Mouse (Mus musculus) liver, embryonic 11.5 days (tissue): Measurements from ENCODE around the gene Cuedc1. TPM values are rescaled to one million over a fixed set of nuclear protein-coding genes. Genes with fewer than 3 reads are reported as not detected.
A peak's percentile ranks its signal among the peaks of the same experiment; 100 is the strongest.

ENCODE experiments used
- ATAC-seq: fragments of 200-750 bp; cut with Nextera tagmentation; replicated peaks from 2 replicates; pipeline ENCODE4 v1.8.0; 2017; ENCODE audit warnings: moderate number of reproducible peaks, mild to moderate bottlenecking, moderate TSS enrichment, moderate library complexity; ENCODE audit not compliant: low FRiP score
- DNase-seq: peaks from one replicate; pipeline ENCODE4 v3.0.0-alpha.2; 2017; ENCODE audit warnings: low spot score
- H3K27ac ChIP-seq: fragments of 300-500 bp; sonication (generic); 2 replicates; pipeline ENCODE4 v1.5.1; 2014; ENCODE audit warnings: mild to moderate bottlenecking, low read depth, low read length, control low read depth
- H3K27me3 ChIP-seq: fragments of 300-500 bp; sonication (generic); replicated peaks from 2 replicates; pipeline ENCODE4 v1.6.1; 2014; ENCODE audit warnings: low read length, mixed read lengths; ENCODE audit not compliant: control insufficient read depth, insufficient read depth
- H3K36me3 ChIP-seq: fragments of 300-500 bp; sonication (generic); 2 replicates; pipeline ENCODE4 v1.6.1; 2014; ENCODE audit warnings: mild to moderate bottlenecking, low read length, moderate library complexity, mixed read lengths; ENCODE audit not compliant: control insufficient read depth, insufficient read depth
- H3K4me1 ChIP-seq: fragments of 300-500 bp; sonication (generic); replicated peaks from 2 replicates; pipeline ENCODE4 v1.6.1; 2014; ENCODE audit warnings: low read length, mixed read lengths; ENCODE audit not compliant: control insufficient read depth, insufficient read depth
- H3K4me2 ChIP-seq: fragments of 300-500 bp; sonication (generic); 2 replicates; pipeline ENCODE4 v1.6.1; 2014; ENCODE audit warnings: mild to moderate bottlenecking, control low read depth, moderate library complexity
- H3K4me3 ChIP-seq: fragments of 300-500 bp; sonication (generic); 2 replicates; pipeline ENCODE4 v1.5.1; 2014; ENCODE audit warnings: low read depth, low read length, control low read depth
- H3K9ac ChIP-seq: fragments of 300-500 bp; sonication (generic); 2 replicates; pipeline ENCODE4 v1.6.1; 2014; ENCODE audit warnings: low read depth, low read length, control low read depth
- H3K9me3 ChIP-seq: fragments of 300-500 bp; sonication (generic); 2 replicates; pipeline ENCODE4 v1.6.1; 2016; ENCODE audit warnings: low read length, inconsistent platforms, mixed read lengths; ENCODE audit not compliant: control insufficient read depth
- WGBS: fragments of 180-500 bp; shearing (Covaris S2); extraction: QIAGEN DNeasy Blood & Tissue Kit; methylation state at CpG from one replicate; pipeline ENCODE4 v1.1.7; 2014; 5-methylcytosine and 5-hydroxymethylcytosine counted together
- polyA plus RNA-seq: library from polyadenylated mRNA; unstranded; fragments of >200 nt; fragmentation: Nextera tagmentation; extraction: Ambion mirVana; gene quantifications from 2 replicates; pipeline ENCODE4 v1.2.1, GENCODE M21; 2014

Gene Cuedc1
- polyA plus RNA-seq, 1 experiment from 2014 or later: 6.9 TPM

GRCm38 (mm10) chr11:88186078-88186946, 88.5 kb downstream of the Cuedc1 start:
- ATAC-seq (no peak), DNase-seq (no peak)
- no peak overlapping the region for H3K4me2 ChIP-seq
- H3K4me3 ChIP-seq: no peak overlapping the region
- H3K9ac ChIP-seq: no peak overlapping the region
- no peaks in the 10 kb centered on the region for H3K9me3 ChIP-seq
- H3K4me1 ChIP-seq: peaks cover 8% of the 10 kb centered on the region
- peaks cover 15% of the 10 kb centered on the region for H3K27me3 ChIP-seq
- H3K27ac ChIP-seq: no peak overlapping the region
- whole genome bisulfite sequencing: 83% methylated on average over 14 of the region's 14 CpGs
- no peaks in the 10 kb centered on the region for H3K36me3 ChIP-seq

DNA sequence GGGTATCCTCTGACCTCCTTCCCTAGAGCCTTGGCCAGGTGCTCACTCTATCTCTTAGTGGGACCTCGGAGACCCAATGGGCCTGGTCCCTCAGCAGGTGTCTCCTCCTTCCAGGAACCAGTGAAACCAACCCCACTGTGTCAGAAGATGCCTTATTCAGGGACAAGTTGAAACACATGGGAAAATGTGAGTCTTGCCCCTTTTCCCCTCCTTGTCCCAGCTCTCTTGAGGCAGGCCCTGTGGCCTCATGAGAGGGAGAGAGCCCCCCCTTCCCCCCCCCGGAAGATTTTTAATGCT, 89.0 kb downstream of the Cuedc1 start:
- 49% methylated on average over 2 of the region's 2 CpGs for WGBS
- no peak overlapping the region for H3K9ac ChIP-seq
- ATAC-seq: no peak
- H3K4me3 ChIP-seq: no peak overlapping the region
- H3K4me1 ChIP-seq: peaks cover 6% of the 10 kb centered on the region
- H3K27me3 ChIP-seq: peaks cover 21% of the 10 kb centered on the region
- H3K36me3 ChIP-seq: no peaks in the 10 kb centered on the region
- no peak overlapping the region for H3K27ac ChIP-seq
- H3K4me2 ChIP-seq: no peak overlapping the region
- no peak for DNase-seq
- H3K9me3 ChIP-seq: no peaks in the 10 kb centered on the region

- Histone ChIP-seq H3K9me3 (no peaks in the 10 kb centered on the region), H3K27me3 (peaks cover 28% of the 10 kb centered on the region), H3K4me3 (peak overlapping the region; percentile 26), H3K36me3 (no peaks in the 10 kb centered on the region), H3K27ac (no peak overlapping the region), H3K4me2 (peak overlapping the region; percentile 62), H3K4me1 (peaks cover 10% of the 10 kb centered on the region), H3K9ac (peak overlapping the region; percentile 21; the same call in 1 of the 2 replicates)
- DNase-seq (peak; percentile 78), ATAC-seq (peak; percentile 82)
- 12% methylated on average over 25 of the region's 25 CpGs for WGBS
These were observed 89.7 kb downstream of the Cuedc1 start for GRCm38 (mm10) chr11:88187417-88188133.

DNA sequence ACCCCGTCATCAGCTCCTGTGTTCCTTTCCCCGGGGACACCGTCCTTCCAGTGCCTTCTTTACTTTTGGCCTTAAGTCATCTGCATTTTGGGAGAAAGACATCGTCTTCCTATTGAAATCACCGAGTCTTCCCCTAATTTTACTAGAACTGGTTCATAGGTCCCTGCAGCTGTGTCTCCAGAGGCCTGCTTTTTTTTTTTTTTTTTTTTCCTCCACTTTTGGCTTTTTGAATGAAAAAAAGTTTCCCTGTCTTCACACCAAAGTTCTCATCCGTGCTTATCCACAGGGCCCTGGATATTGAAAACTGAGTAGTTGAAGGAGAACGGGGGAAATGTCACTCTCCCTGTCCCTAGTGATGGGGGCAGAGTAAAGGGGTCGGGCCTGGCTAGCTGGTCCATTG, 90.4 kb downstream of the Cuedc1 start:
- WGBS: 47% methylated on average over 8 of the region's 8 CpGs
- H3K4me1 ChIP-seq: peaks cover 10% of the 10 kb centered on the region
- no peaks in the 10 kb centered on the region for H3K36me3 ChIP-seq
- H3K4me3 ChIP-seq: peak overlapping the region; percentile 26; the same call in 1 of the 2 replicates
- H3K9me3 ChIP-seq: no peaks in the 10 kb centered on the region
- ATAC-seq (no peak), DNase-seq (no peak)
- H3K27ac ChIP-seq: no peak overlapping the region
- peaks cover 34% of the 10 kb centered on the region for H3K27me3 ChIP-seq
- H3K9ac ChIP-seq: no peak overlapping the region
- peak overlapping the region; percentile 62 for H3K4me2 ChIP-seq

- H3K4me1 ChIP-seq: peaks cover 12% of the 10 kb centered on the region
- H3K9me3 ChIP-seq: no peaks in the 10 kb centered on the region
- peaks cover 38% of the 10 kb centered on the region for H3K27me3 ChIP-seq
- H3K4me3 ChIP-seq: no peak overlapping the region
- no peak overlapping the region for H3K4me2 ChIP-seq
- DNase-seq (no peak), ATAC-seq (no peak)
- no peak overlapping the region for H3K9ac ChIP-seq
- 78% methylated on average over 7 of the region's 7 CpGs for WGBS
- H3K36me3 ChIP-seq: no peaks in the 10 kb centered on the region
- no peak overlapping the region for H3K27ac ChIP-seq
These were observed 90.8 kb downstream of the Cuedc1 start for GRCm38 (mm10) chr11:88188635-88189034.

DNA sequence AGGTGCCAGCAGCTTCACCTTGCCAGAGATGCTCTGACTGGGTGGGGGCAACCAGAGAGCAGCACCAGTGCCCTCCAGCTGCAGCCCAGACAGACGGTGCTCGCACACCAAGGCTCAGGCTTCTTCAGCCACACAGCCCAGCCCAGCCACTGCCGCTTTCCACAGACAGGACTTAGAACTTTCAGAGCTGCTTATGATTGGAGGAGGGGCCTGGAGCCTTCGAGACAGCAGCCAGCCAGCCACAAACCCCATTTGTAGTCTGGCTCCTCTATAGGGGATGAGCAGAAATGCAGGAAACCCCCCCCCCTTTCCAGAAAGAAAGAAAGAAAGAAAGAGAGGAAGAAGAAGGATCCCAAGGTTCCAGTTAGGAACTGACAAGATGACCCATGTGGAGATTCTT, 94.7 kb downstream of the Cuedc1 start:
- peaks cover 8% of the 10 kb centered on the region for H3K4me1 ChIP-seq
- H3K9ac ChIP-seq: no peak overlapping the region
- no peak for DNase-seq
- H3K4me3 ChIP-seq: no peak overlapping the region
- no peaks in the 10 kb centered on the region for H3K36me3 ChIP-seq
- 3% methylated on average over 4 of the region's 4 CpGs for WGBS
- no peak overlapping the region; the same call in 1 of the 2 replicates for H3K4me2 ChIP-seq
- no peaks in the 10 kb centered on the region for H3K9me3 ChIP-seq
- H3K27ac ChIP-seq: no peak overlapping the region
- H3K27me3 ChIP-seq: peaks cover 61% of the 10 kb centered on the region
- ATAC-seq: no peak

DNA sequence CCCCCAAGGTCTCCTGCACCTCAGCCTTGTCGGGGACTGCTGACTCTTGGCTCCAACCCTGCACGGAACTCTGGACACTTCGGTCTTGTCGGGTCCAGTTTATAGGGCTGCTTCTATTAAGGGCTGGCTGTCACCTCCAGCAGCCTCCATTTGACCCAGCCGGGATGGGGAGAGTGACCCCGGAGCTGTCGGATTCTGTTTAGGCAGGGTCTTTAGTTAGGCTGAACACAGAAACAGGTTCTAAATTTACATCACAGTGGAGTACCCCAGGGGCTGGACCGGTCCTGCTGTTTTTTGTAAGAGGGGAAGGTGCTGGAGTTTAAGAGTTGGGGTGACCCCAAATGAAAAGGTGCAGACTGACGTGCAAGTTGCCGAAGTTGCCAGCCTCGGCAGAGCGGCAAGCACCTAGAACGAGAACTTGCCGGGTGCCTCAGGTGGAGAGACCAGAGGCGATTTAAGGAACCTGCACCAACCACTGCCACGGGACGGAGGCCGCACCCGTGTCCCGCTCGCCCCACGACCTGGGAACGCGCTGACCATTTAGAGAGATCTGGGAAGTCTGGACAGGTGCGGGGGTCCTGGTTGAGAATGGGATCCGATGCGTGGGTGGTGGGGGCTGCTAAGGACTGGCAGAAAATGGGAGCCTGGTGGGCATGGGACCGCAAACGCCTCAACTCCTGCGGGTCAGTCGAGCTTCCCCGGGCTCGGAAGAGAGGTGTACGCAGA, 95.4 kb downstream of the Cuedc1 start:
- H3K27ac ChIP-seq: no peak overlapping the region
- H3K4me1 ChIP-seq: peaks cover 8% of the 10 kb centered on the region; the same call in 1 of the 2 replicates
- no peak for ATAC-seq
- H3K27me3 ChIP-seq: peaks cover 61% of the 10 kb centered on the region
- no peaks in the 10 kb centered on the region for H3K9me3 ChIP-seq
- no peak overlapping the region for H3K9ac ChIP-seq
- H3K4me3 ChIP-seq: peak overlapping the region; percentile 24
- WGBS: 4% methylated on average over 34 of the region's 34 CpGs
- DNase-seq: no peak
- H3K4me2 ChIP-seq: peak overlapping the region; percentile 37
- H3K36me3 ChIP-seq: no peaks in the 10 kb centered on the region

DNA sequence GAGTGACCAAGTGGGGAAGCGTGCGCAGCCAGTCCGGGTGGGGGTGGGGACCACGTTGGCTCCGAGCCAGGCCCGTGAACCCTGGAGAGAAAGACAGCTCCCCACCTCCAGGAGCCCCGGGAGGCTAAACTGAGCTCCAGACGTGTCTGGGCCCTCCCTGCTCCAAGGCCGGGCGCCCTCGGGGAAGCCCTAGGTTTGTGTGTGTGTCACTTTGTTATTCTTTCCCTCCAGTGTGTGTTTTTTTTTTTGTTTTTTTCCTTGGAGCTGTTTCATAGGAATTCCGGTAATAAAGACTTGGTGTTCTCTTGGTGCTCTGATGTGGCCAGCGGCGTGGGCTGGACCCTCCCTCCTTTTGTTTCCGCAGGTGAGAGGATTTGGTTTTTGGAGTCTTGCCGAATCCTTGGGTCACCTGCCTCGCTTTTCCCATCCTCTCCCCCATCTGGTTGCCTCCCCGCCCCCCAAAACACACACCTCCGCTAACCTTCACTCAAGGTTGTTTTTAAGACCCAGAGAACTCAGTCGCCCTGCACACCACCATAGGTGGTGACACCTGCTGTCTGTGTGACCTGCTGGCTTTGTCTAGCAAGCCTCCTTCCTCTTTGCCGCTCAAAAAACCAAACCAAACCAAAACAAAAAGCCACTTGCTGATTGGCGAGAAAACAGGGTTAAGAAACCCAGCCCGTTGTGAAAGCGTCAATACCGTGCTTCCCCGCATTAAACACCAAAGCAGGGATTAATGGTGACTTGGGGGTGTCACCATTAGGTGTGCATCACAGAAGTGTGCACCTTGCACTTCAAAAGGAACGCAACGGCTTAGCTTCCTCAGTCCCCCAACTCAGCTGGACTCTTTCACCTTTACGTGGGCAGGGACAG, 96.2 kb downstream of the Cuedc1 start:
- no peak for ATAC-seq
- Histone ChIP-seq H3K4me2 (peak overlapping the region; percentile 37), H3K9ac (no peak overlapping the region), H3K9me3 (no peaks in the 10 kb centered on the region), H3K4me3 (peak overlapping the region; percentile 24; the same call in 1 of the 2 replicates), H3K27ac (no peak overlapping the region), H3K27me3 (peaks cover 60% of the 10 kb centered on the region), H3K4me1 (peaks cover 8% of the 10 kb centered on the region; the same call in 1 of the 2 replicates), H3K36me3 (no peaks in the 10 kb centered on the region)
- 6% methylated on average over 29 of the region's 29 CpGs for WGBS
- no peak for DNase-seq
